Mouse (Mus musculus) neural tube, embryonic 13.5 days (tissue): ENCODE data around the gene Cped1. TPM values are rescaled to one million over a fixed set of nuclear protein-coding genes. Genes with fewer than 3 reads are reported as not detected.

Experiments used
- ATAC-seq: fragments of 200-750 bp; cut with Nextera tagmentation; 2 replicates; pipeline ENCODE4 v1.8.0; 2017; ENCODE audit warnings: low read depth, mild to moderate bottlenecking, moderate TSS enrichment, moderate library complexity
- H3K27ac ChIP-seq: fragments of 300-500 bp; sonication (generic); replicated peaks from 2 replicates; pipeline ENCODE4 v1.5.1; 2015; ENCODE audit warnings: moderate library complexity, mild to moderate bottlenecking, inconsistent platforms
- H3K27me3 ChIP-seq: fragments of 300-500 bp; sonication (generic); 2 replicates; pipeline ENCODE4 v1.6.1; 2015; ENCODE audit warnings: mild to moderate bottlenecking, inconsistent platforms
- H3K36me3 ChIP-seq: fragments of 300-500 bp; sonication (generic); 2 replicates; pipeline ENCODE4 v1.6.1; 2015; ENCODE audit warnings: mild to moderate bottlenecking, inconsistent platforms
- H3K4me1 ChIP-seq: fragments of 300-500 bp; sonication (generic); replicated peaks from 2 replicates; pipeline ENCODE4 v1.6.1; 2015; ENCODE audit warnings: inconsistent platforms
- H3K4me2 ChIP-seq: fragments of 300-500 bp; sonication (generic); 2 replicates; pipeline ENCODE4 v1.6.1; 2015; ENCODE audit warnings: inconsistent platforms, mild to moderate bottlenecking, moderate library complexity
- H3K4me3 ChIP-seq: fragments of 300-500 bp; sonication (generic); 2 replicates; pipeline ENCODE4 v1.5.1; 2015; ENCODE audit warnings: mild to moderate bottlenecking, inconsistent platforms
- H3K9ac ChIP-seq: fragments of 300-500 bp; sonication (generic); 2 replicates; pipeline ENCODE4 v1.6.1; 2015; ENCODE audit warnings: moderate library complexity, mild to moderate bottlenecking, inconsistent platforms
- H3K9me3 ChIP-seq: fragments of 300-500 bp; sonication (generic); 2 replicates; pipeline ENCODE4 v1.6.1; 2016; ENCODE audit warnings: inconsistent platforms
- WGBS: fragments of 180-500 bp; shearing (Covaris S2); methylation state at CpG from one replicate; pipeline ENCODE4 v1.1.7; 2015; 5-methylcytosine and 5-hydroxymethylcytosine counted together
- polyA plus RNA-seq: library from polyadenylated mRNA; unstranded; fragments of >200 nt; fragmentation: Nextera tagmentation; extraction: Ambion mirVana; gene quantifications from 2 replicates; pipeline ENCODE4 v1.2.1, GENCODE M21; 2015

Gene Cped1
- polyA plus RNA-seq, 1 experiment from 2014 or later, result 3.6 TPM

- Histone ChIP-seq H3K36me3 (no peaks in the 10 kb centered on the region), H3K4me3 (peak overlapping the region; percentile 44), H3K4me2 (peak overlapping the region; percentile 87), H3K27ac (no peak overlapping the region), H3K9ac (peak overlapping the region; percentile 63), H3K27me3 (peaks cover 34% of the 10 kb centered on the region), H3K9me3 (no peaks in the 10 kb centered on the region), H3K4me1 (peaks cover 18% of the 10 kb centered on the region)
- ATAC-seq, result peak; percentile 59; the same call in 1 of the 2 replicates
- WGBS, result 8% methylated on average over 24 of the region's 24 CpGs
Measured at GRCm38 (mm10) chr6:21986660-21987331, 1.1 kb downstream of the Cped1 start.

GRCm38 (mm10) chr6:21987554-21987953 lies 1.8 kb downstream of the Cped1 start:
- H3K36me3 ChIP-seq, result no peaks in the 10 kb centered on the region
- no peak overlapping the region for H3K27ac ChIP-seq
- no peaks in the 10 kb centered on the region for H3K9me3 ChIP-seq
- H3K4me3 ChIP-seq, result no peak overlapping the region
- peak overlapping the region; percentile 7; the same call in 1 of the 2 replicates for H3K4me2 ChIP-seq
- ATAC-seq, result no peak
- H3K4me1 ChIP-seq, result peaks cover 18% of the 10 kb centered on the region
- H3K9ac ChIP-seq, result no peak overlapping the region
- peaks cover 34% of the 10 kb centered on the region for H3K27me3 ChIP-seq
- 89% methylated on average over 2 of the region's 2 CpGs for WGBS

- no peak for ATAC-seq
- Histone ChIP-seq H3K9ac (no peak overlapping the region), H3K27ac (no peak overlapping the region), H3K36me3 (no peaks in the 10 kb centered on the region), H3K4me1 (peaks cover 18% of the 10 kb centered on the region), H3K4me3 (no peak overlapping the region), H3K4me2 (no peak overlapping the region), H3K27me3 (peaks cover 34% of the 10 kb centered on the region), H3K9me3 (no peaks in the 10 kb centered on the region)
- 91% methylated on average over 5 of the region's 5 CpGs for WGBS
Measured at GRCm38 (mm10) chr6:21988296-21988695, 2.6 kb downstream of the Cped1 start.

GRCm38 (mm10) chr6:21989081-21989480 lies 3.4 kb downstream of the Cped1 start:
- 78% methylated on average over 4 of the region's 4 CpGs for WGBS
- no peak overlapping the region for H3K4me2 ChIP-seq
- H3K27me3 ChIP-seq, result peaks cover 34% of the 10 kb centered on the region
- H3K27ac ChIP-seq, result no peak overlapping the region
- H3K4me3 ChIP-seq, result no peak overlapping the region
- H3K9ac ChIP-seq, result no peak overlapping the region
- peaks cover 18% of the 10 kb centered on the region for H3K4me1 ChIP-seq
- H3K36me3 ChIP-seq, result no peaks in the 10 kb centered on the region
- ATAC-seq, result no peak
- H3K9me3 ChIP-seq, result no peaks in the 10 kb centered on the region

GRCm38 (mm10) chr6:21990181-21991135 lies 4.7 kb downstream of the Cped1 start:
- Histone ChIP-seq H3K4me3 (no peak overlapping the region), H3K4me1 (peaks cover 13% of the 10 kb centered on the region), H3K4me2 (no peak overlapping the region), H3K9ac (no peak overlapping the region), H3K27me3 (peaks cover 26% of the 10 kb centered on the region), H3K27ac (no peak overlapping the region), H3K9me3 (no peaks in the 10 kb centered on the region), H3K36me3 (no peaks in the 10 kb centered on the region)
- ATAC-seq, result no peak
- 79% methylated on average over 9 of the region's 9 CpGs for WGBS

- no peaks in the 10 kb centered on the region for H3K36me3 ChIP-seq
- no peak for ATAC-seq
- peaks cover 6% of the 10 kb centered on the region for H3K4me1 ChIP-seq
Measured at GRCm38 (mm10) chr6:21991151-21991550, 5.4 kb downstream of the Cped1 start.

GRCm38 (mm10) chr6:21993070-21993469 lies 7.4 kb downstream of the Cped1 start:
- Histone ChIP-seq H3K4me3 (no peak overlapping the region), H3K9me3 (no peaks in the 10 kb centered on the region), H3K4me1 (no peaks in the 10 kb centered on the region), H3K36me3 (no peaks in the 10 kb centered on the region), H3K27me3 (peaks cover 3% of the 10 kb centered on the region), H3K27ac (no peak overlapping the region), H3K9ac (no peak overlapping the region), H3K4me2 (no peak overlapping the region)
- no peak for ATAC-seq
- WGBS, result 91% methylated on average over 2 of the region's 2 CpGs

More at GRCm38 (mm10) chr6:21991151-21991550, 5.4 kb downstream of the Cped1 start:
- Histone ChIP-seq H3K9ac (no peak overlapping the region), H3K27me3 (peaks cover 19% of the 10 kb centered on the region), H3K4me3 (no peak overlapping the region), H3K27ac (no peak overlapping the region), H3K9me3 (no peaks in the 10 kb centered on the region), H3K4me2 (no peak overlapping the region)
- WGBS, result 86% methylated on average over 4 of the region's 4 CpGs

- WGBS, result 66% methylated on average over 4 of the region's 4 CpGs
- Histone ChIP-seq H3K27ac (no peak overlapping the region), H3K27me3 (no peaks in the 10 kb centered on the region), H3K9ac (no peak overlapping the region), H3K4me1 (peaks cover 6% of the 10 kb centered on the region; the same call in 1 of the 2 replicates), H3K4me2 (no peak overlapping the region), H3K4me3 (no peak overlapping the region), H3K9me3 (no peaks in the 10 kb centered on the region), H3K36me3 (no peaks in the 10 kb centered on the region)
- no peak for ATAC-seq
Measured at GRCm38 (mm10) chr6:21998131-21998530, 12.4 kb downstream of the Cped1 start.

- ATAC-seq, result no peak
- Histone ChIP-seq H3K27me3 (no peaks in the 10 kb centered on the region), H3K9me3 (no peaks in the 10 kb centered on the region), H3K9ac (0 out of 2 replicates have a peak overlapping the region, but pooled peaks have one; percentile 12), H3K36me3 (no peaks in the 10 kb centered on the region), H3K4me3 (no peak overlapping the region), H3K4me2 (no peak overlapping the region), H3K4me1 (peaks cover 6% of the 10 kb centered on the region; the same call in 1 of the 2 replicates), H3K27ac (no peak overlapping the region)
- WGBS, result 60% methylated on average over 11 of the region's 11 CpGs
Measured at GRCm38 (mm10) chr6:21999025-21999424, 13.3 kb downstream of the Cped1 start.

GRCm38 (mm10) chr6:22000086-22000485 lies 14.4 kb downstream of the Cped1 start:
- Histone ChIP-seq H3K4me1 (peaks cover 6% of the 10 kb centered on the region; the same call in 1 of the 2 replicates), H3K4me2 (no peak overlapping the region), H3K27me3 (no peaks in the 10 kb centered on the region), H3K9me3 (no peaks in the 10 kb centered on the region), H3K27ac (no peak overlapping the region), H3K4me3 (no peak overlapping the region), H3K36me3 (no peaks in the 10 kb centered on the region), H3K9ac (no peak overlapping the region)
- WGBS, result 68% methylated on average over 6 of the region's 6 CpGs
- no peak for ATAC-seq

GRCm38 (mm10) chr6:22000881-22001280 lies 15.2 kb downstream of the Cped1 start:
- Histone ChIP-seq H3K4me3 (no peak overlapping the region), H3K4me1 (peaks cover 6% of the 10 kb centered on the region; the same call in 1 of the 2 replicates), H3K4me2 (no peak overlapping the region), H3K9ac (no peak overlapping the region), H3K27ac (no peak overlapping the region), H3K9me3 (no peaks in the 10 kb centered on the region), H3K36me3 (no peaks in the 10 kb centered on the region), H3K27me3 (no peaks in the 10 kb centered on the region)
- 91% methylated on average over 3 of the region's 3 CpGs for WGBS
- ATAC-seq, result no peak

GRCm38 (mm10) chr6:22001284-22001916 lies 15.7 kb downstream of the Cped1 start:
- no peaks in the 10 kb centered on the region for H3K9me3 ChIP-seq
- no peaks in the 10 kb centered on the region for H3K36me3 ChIP-seq
- ATAC-seq, result no peak
- H3K4me1 ChIP-seq, result peaks cover 6% of the 10 kb centered on the region; the same call in 1 of the 2 replicates
- H3K4me2 ChIP-seq, result no peak overlapping the region
- WGBS, result 87% methylated on average over 5 of the region's 5 CpGs
- H3K9ac ChIP-seq, result no peak overlapping the region
- no peak overlapping the region for H3K27ac ChIP-seq
- H3K4me3 ChIP-seq, result no peak overlapping the region
- no peaks in the 10 kb centered on the region for H3K27me3 ChIP-seq
